Mouse (Mus musculus) left cerebral cortex, adult 2 months (tissue): ENCODE results near the gene C2cd5. TPM values are rescaled to one million over a fixed set of nuclear protein-coding genes. Genes with fewer than 3 reads are reported as not detected.

Experiments used
- DNase-seq, 2 experiments: peaks; one replicate each; pipeline ENCODE4 v3.0.0; 2021 to 2022; ENCODE audit warnings: low spot score in 2 of 2, mixed read lengths in 1 of 2; ENCODE audit errors: extremely low spot score in 1 of 2
- H3K27ac ChIP-seq: fragments of 200-600 bp; 2 replicates; pipeline ENCODE4 v1.8.1; 2022
- H3K4me3 ChIP-seq: fragments of 200-600 bp; 2 replicates; pipeline ENCODE4 v1.8.1; 2022
- CTCF ChIP-seq: fragments of 200-600 bp; IDR thresholded peaks from 2 replicates; pipeline ENCODE4 v1.8.1; 2022; ENCODE audit warnings: antibody characterized with exemption, mild to moderate bottlenecking, moderate library complexity
- intact Hi-C: fragments of 180-260 bp; cut with DNase I; formaldehyde crosslinking; loops from one replicate; pipeline ENCODE4 v1.15.1; 2025
- total RNA-seq, 2 experiments: library from RNA; stranded (reverse); gene quantifications; 2 replicates each; pipeline ENCODE4 v1.2.3; 2021

C2cd5 gene
- total RNA-seq, 2 experiments from 2014 or later, result 103 to 104 TPM

GRCm38 (mm10) chr6:143114556-143114955 is 14.6 kb upstream of the C2cd5 start:
- DNase-seq, result no peak
- no peak overlapping the region for H3K4me3 ChIP-seq
- intact Hi-C loops, result no loop called here

GRCm38 (mm10) chr6:143110371-143110770 is 10.4 kb upstream of the C2cd5 start:
- TF ChIP-seq CTCF, result peak; percentile 38
- Histone ChIP-seq H3K27ac (no peak overlapping the region), H3K4me3 (no peak overlapping the region)
- DNase-seq, result no peak
- intact Hi-C loops, result no loop called here

More at GRCm38 (mm10) chr6:143114556-143114955, 14.6 kb upstream of the C2cd5 start:
- peak; percentile 27 for TF ChIP-seq CTCF
- H3K27ac ChIP-seq, result no peak overlapping the region

- intact Hi-C loops, result no loop called here
- DNase-seq, result no peak
- no peak overlapping the region for H3K4me3 ChIP-seq
- H3K27ac ChIP-seq, result no peak overlapping the region
- TF ChIP-seq CTCF, result no peak
Measured at GRCm38 (mm10) chr6:143109622-143110218, 9.8 kb upstream of the C2cd5 start.

GRCm38 (mm10) chr6:143108031-143108430 is 8.1 kb upstream of the C2cd5 start:
- no peak for DNase-seq
- no peak overlapping the region for H3K4me3 ChIP-seq
- intact Hi-C loops, result no loop called here
- H3K27ac ChIP-seq, result no peak overlapping the region
- no peak for TF ChIP-seq CTCF

GRCm38 (mm10) chr6:143107611-143108010 is 7.7 kb upstream of the C2cd5 start:
- no peak for DNase-seq
- intact Hi-C loops, result no loop called here
- Histone ChIP-seq H3K4me3 (no peak overlapping the region), H3K27ac (no peak overlapping the region)
- no peak for TF ChIP-seq CTCF

- Histone ChIP-seq H3K27ac (no peak overlapping the region), H3K4me3 (no peak overlapping the region)
- no peak for DNase-seq
- intact Hi-C loops, result no loop called here
- TF ChIP-seq CTCF, result no peak
Measured at GRCm38 (mm10) chr6:143105766-143106165, 5.8 kb upstream of the C2cd5 start.

- intact Hi-C loops, result no loop called here
- no peak for DNase-seq
- Histone ChIP-seq H3K4me3 (no peak overlapping the region), H3K27ac (no peak overlapping the region)
- no peak; the same call in none of the 2 replicates for TF ChIP-seq CTCF
Measured at GRCm38 (mm10) chr6:143103981-143104680, 4.2 kb upstream of the C2cd5 start.

- no peak for DNase-seq
- H3K4me3 ChIP-seq, result peak overlapping the region; percentile 92
- intact Hi-C loops, result no loop called here
- TF ChIP-seq CTCF, result no peak
- peak overlapping the region; percentile 97 for H3K27ac ChIP-seq
Measured at GRCm38 (mm10) chr6:143100478-143101115, 656 bp upstream of the C2cd5 start.

- intact Hi-C loops, result loop anchor here (2.0 kb wide), 2 partner anchors 68 to 76 kb away; partner anchors contain the start of gene Etnk1
- Histone ChIP-seq H3K4me3 (peak overlapping the region; percentile 92), H3K27ac (peak overlapping the region; percentile 97)
- no peak; the same call in 1 of the 2 replicates for TF ChIP-seq CTCF
- DNase-seq, result peak; percentile 36 to 59
Measured at GRCm38 (mm10) chr6:143099281-143099680, 660 bp downstream of the C2cd5 start.

- no peak for TF ChIP-seq CTCF
- no peak overlapping the region for H3K4me3 ChIP-seq
- intact Hi-C loops, result no loop called here
- no peak overlapping the region for H3K27ac ChIP-seq
- DNase-seq, result no peak
Measured at GRCm38 (mm10) chr6:143095126-143095525, 4.8 kb downstream of the C2cd5 start.

GRCm38 (mm10) chr6:143092856-143093255 is 7.1 kb downstream of the C2cd5 start:
- Histone ChIP-seq H3K27ac (no peak overlapping the region), H3K4me3 (no peak overlapping the region)
- intact Hi-C loops, result no loop called here
- no peak for DNase-seq
- TF ChIP-seq CTCF, result no peak

- TF ChIP-seq CTCF, result no peak
- no peak for DNase-seq
Measured at GRCm38 (mm10) chr6:143091076-143091475, 8.9 kb downstream of the C2cd5 start.

More at GRCm38 (mm10) chr6:143091076-143091475, 8.9 kb downstream of the C2cd5 start:
- H3K27ac ChIP-seq, result no peak overlapping the region
- no peak overlapping the region for H3K4me3 ChIP-seq
- intact Hi-C loops, result no loop called here
